Mouse (Mus musculus): ENCODE results near the gene Chchd6. TPM values are rescaled to one million over a fixed set of nuclear protein-coding genes. Genes with fewer than 3 reads are reported as not detected.
A peak's percentile ranks its signal among the peaks of the same experiment; 100 is the strongest.

Gene Chchd6
- 164 and 204 TPM in 2 replicates for polyA plus RNA-seq (2014; fragmentation: Nextera tagmentation; extraction: Ambion mirVana)

DNA sequence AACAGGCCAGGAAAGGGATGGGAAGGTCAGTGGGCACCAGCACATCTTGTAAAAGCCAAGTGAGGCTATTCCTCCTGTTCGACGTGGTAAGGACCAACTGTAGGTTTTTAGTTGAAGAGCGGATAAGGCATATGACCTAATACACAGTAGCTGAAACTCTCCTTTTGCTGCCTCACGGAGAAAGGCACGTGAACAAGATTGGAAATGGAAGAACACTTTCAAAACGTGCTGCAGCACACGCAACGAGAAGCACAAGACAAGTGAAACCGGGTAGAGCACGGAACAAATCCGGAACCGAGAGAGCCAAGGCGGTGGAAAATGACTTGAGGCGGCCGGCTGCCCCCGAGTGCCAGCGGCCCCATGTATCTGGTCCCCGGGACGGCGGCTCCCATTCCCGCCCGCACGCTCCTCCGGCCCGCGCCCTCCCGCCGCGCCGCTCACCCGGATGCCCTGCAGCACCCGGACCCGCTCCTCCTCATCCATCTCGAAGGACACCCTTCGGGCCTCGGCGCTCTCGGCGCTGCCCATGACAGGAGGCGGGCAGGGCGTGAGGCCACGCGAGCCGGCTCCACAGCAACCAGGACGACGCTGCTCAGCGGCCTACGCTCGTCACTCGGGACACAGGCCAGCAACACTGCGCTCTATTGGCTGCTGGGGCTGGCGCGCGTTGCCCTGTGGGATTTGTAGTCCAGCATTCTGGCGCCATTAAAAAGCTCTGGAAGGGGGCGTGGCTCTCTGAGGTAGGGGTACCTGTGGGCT, at the start of gene Chchd6:
TSS of gene Chchd6 (minus strand) at position 635 of the 759 bp plus-strand sequence.
- Histone ChIP-seq H3K27me3 (ENCODE audit: control insufficient read depth, insufficient read depth, low read length) (no peaks in the 10 kb centered on the region), H3K9me3 (ENCODE audit: control insufficient read depth, low read length) (peaks cover 4% of the 10 kb centered on the region; the same call in 1 of the 2 replicates), H3K27ac (replicated peaks; ENCODE audit: low read depth, low read length) (peak within 1 kb of the TSS; percentile 63), H3K4me3 (replicated peaks; ENCODE audit: low read depth, low read length) (peak within 1 kb of the TSS; percentile 78), H3K36me3 (ENCODE audit: control insufficient read depth, insufficient read depth, low read length) (no peaks in the 10 kb centered on the region), H3K9ac (replicated peaks; ENCODE audit: low read length) (peak within 1 kb of the TSS; percentile 77), H3K4me1 (ENCODE audit: control insufficient read depth, insufficient read depth, low read length) (peaks cover 6% of the 10 kb centered on the region; the same call in 1 of the 2 replicates), H3K4me2 (ENCODE audit: low read length) (peak within 1 kb of the TSS; percentile 67)
- ATAC-seq (ENCODE audit: low FRiP score, low TSS enrichment) (peak; percentile 100), DNase-seq (peak; percentile 98)
- under 1% methylated on average over 56 of the region's 56 CpGs for WGBS

DNA sequence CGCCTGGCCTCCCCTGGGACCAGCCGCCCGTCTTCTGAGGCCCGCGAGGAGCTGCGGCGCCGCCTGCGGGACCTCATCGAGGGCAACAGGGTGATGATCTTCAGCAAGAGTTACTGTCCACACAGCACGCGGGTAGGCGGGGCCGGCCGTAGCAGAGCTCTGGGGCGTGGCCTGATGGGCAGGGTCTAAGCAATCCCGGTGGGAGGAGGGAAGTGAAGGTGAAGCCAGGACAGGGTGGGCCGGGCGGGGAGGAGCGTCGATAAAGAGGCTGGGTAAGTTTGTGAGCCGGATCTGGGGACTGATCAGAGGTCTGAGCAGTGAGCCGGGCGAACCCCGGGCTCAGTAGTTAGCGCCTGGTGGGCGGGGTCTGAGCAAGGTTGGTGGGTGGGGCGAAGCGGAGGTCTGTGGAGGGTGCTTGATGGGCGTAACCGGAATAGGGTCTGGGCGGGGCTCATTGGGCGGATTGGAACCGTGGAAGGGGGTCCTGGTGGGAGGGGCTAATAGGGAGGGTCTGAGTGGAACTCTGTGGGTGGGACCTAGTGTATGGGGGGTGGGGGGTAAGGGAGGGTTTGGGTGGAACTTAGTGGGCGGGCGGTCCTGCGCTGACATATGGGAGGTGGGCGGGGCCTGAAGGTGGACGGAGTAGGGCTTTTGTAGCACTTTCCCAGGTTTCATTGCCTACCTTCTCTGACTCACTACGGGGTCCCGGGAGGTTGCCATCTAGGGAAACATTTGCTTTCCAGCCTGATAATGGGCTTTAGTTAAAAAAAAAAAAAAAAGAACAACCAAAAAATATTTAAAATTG, 49.0 kb upstream of the Chchd6 start:
- no peaks in the 10 kb centered on the region for H3K36me3 ChIP-seq (ENCODE audit: control insufficient read depth, insufficient read depth, low read length)
- no peaks in the 10 kb centered on the region for H3K4me1 ChIP-seq (ENCODE audit: control insufficient read depth, insufficient read depth, low read length)
- peak overlapping the region; percentile 73 for H3K4me3 ChIP-seq (replicated peaks; ENCODE audit: low read depth, low read length)
- H3K27me3 ChIP-seq (ENCODE audit: control insufficient read depth, insufficient read depth, low read length), result no peaks in the 10 kb centered on the region
- peak overlapping the region; percentile 86 for H3K27ac ChIP-seq (replicated peaks; ENCODE audit: low read depth, low read length)
- no peaks in the 10 kb centered on the region for H3K9me3 ChIP-seq (ENCODE audit: control insufficient read depth, low read length)
- H3K4me2 ChIP-seq (ENCODE audit: low read length), result peak overlapping the region; percentile 82
- under 1% methylated on average over 41 of the region's 41 CpGs for WGBS
- DNase-seq (peak; percentile 89), ATAC-seq (ENCODE audit: low FRiP score, low TSS enrichment) (peak; percentile 91)
- H3K9ac ChIP-seq (replicated peaks; ENCODE audit: low read length), result peak overlapping the region; percentile 68

DNA sequence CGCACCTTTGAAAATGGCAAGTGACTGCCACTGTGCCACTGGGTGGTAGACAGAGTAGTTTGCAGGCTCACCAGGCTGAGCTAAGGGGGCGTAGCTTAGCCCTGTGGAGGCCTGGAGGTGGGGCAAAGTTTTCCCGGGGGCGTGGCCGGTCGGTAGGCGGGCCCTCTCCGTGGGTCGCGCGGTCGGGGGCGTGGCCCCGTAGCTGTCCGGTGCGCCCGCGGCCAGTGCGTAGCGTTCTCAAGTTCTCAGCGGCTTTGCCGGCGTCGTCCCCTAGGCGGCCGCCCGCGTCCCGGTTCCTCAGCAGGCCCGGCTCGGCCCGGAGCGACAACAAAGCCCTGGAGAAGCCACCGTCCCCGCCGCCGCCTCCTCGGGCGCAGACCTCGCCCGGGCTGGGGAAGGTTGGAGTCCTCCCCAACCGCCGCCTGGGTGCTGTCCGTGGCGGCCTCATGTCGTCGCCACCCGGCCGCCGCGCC, 48.4 kb upstream of the Chchd6 start, which contains the start of gene Txnrd3:
TSS of gene Txnrd3 (plus strand) at position 191 of the 473 bp plus-strand sequence.
- peak within 1 kb of the TSS; percentile 68 for H3K9ac ChIP-seq (replicated peaks; ENCODE audit: low read length)
- WGBS, result under 1% methylated on average over 51 of the region's 51 CpGs
- peak; percentile 90 for ATAC-seq (ENCODE audit: low FRiP score, low TSS enrichment)

DNA sequence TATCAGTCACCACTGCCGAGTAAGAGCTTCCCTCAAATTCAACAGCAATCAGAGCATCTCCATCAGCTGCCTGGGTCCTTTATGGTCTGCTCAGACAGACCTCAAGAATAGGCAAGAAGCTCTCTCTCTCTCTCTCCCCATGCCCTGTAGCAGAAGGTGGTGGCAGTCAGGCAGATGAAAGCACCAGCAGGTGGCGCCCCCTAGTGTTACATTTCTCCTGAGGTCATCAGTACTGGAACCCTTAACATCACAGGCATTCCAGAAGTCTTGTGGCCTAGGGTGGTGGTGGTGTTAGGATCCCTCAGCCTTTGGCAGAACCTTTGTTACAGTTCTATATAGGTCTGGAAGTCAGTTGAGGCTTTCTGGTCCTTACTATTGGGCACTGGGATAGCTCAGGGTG, 43.6 kb upstream of the Chchd6 start:
- ATAC-seq (ENCODE audit: low FRiP score, low TSS enrichment), result no peak
- Histone ChIP-seq H3K27me3 (ENCODE audit: control insufficient read depth, insufficient read depth, low read length) (no peaks in the 10 kb centered on the region), H3K9me3 (ENCODE audit: control insufficient read depth, low read length) (no peaks in the 10 kb centered on the region), H3K4me2 (ENCODE audit: low read length) (no peak overlapping the region), H3K4me3 (replicated peaks; ENCODE audit: low read depth, low read length) (no peak overlapping the region), H3K36me3 (ENCODE audit: control insufficient read depth, insufficient read depth, low read length) (no peaks in the 10 kb centered on the region), H3K27ac (replicated peaks; ENCODE audit: low read depth, low read length) (no peak overlapping the region), H3K4me1 (ENCODE audit: control insufficient read depth, insufficient read depth, low read length) (no peaks in the 10 kb centered on the region), H3K9ac (replicated peaks; ENCODE audit: low read length) (no peak overlapping the region)
- peak; percentile 45 for DNase-seq
- 42% methylated on average over 2 of the region's 2 CpGs for WGBS

More for the DNA sequence above, 48.4 kb upstream of the Chchd6 start, which contains the start of gene Txnrd3:
- Histone ChIP-seq H3K9me3 (ENCODE audit: control insufficient read depth, low read length) (no peaks in the 10 kb centered on the region), H3K27me3 (ENCODE audit: control insufficient read depth, insufficient read depth, low read length) (no peaks in the 10 kb centered on the region), H3K4me1 (ENCODE audit: control insufficient read depth, insufficient read depth, low read length) (no peaks in the 10 kb centered on the region), H3K4me2 (ENCODE audit: low read length) (peak within 1 kb of the TSS; percentile 82), H3K27ac (replicated peaks; ENCODE audit: low read depth, low read length) (peak within 1 kb of the TSS; percentile 86), H3K36me3 (ENCODE audit: control insufficient read depth, insufficient read depth, low read length) (no peaks in the 10 kb centered on the region), H3K4me3 (replicated peaks; ENCODE audit: low read depth, low read length) (peak within 1 kb of the TSS; percentile 73)
- peak; percentile 90 for DNase-seq

DNA sequence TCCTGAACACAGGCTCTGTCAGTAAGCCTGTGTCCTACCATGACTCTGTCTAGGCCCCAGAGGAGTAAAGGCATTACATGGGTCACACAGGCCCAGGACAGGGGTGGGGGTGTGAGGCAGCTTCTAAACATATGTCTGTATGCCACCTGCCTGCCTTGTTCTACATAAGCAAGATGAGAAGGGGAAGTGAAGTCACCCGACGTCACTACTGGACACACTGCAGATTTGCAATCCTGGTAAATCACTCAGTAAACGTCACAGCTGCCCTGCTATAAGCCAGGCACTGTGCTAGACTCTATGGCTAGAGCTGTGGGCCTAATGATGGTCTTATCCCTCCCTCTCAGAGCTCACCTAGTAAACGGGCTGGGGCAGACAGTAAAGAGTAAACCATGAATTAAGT, 42.5 kb upstream of the Chchd6 start:
- H3K36me3 ChIP-seq (ENCODE audit: control insufficient read depth, insufficient read depth, low read length), result no peaks in the 10 kb centered on the region
- WGBS, result 80% methylated on average over 4 of the region's 4 CpGs
- no peaks in the 10 kb centered on the region for H3K4me1 ChIP-seq (ENCODE audit: control insufficient read depth, insufficient read depth, low read length)
- H3K4me2 ChIP-seq (ENCODE audit: low read length), result no peak overlapping the region
- no peak for DNase-seq
- no peak overlapping the region for H3K9ac ChIP-seq (replicated peaks; ENCODE audit: low read length)
- no peak overlapping the region for H3K27ac ChIP-seq (replicated peaks; ENCODE audit: low read depth, low read length)
- no peaks in the 10 kb centered on the region for H3K27me3 ChIP-seq (ENCODE audit: control insufficient read depth, insufficient read depth, low read length)
- H3K9me3 ChIP-seq (ENCODE audit: control insufficient read depth, low read length), result no peaks in the 10 kb centered on the region
- no peak overlapping the region for H3K4me3 ChIP-seq (replicated peaks; ENCODE audit: low read depth, low read length)
- ATAC-seq (ENCODE audit: low FRiP score, low TSS enrichment), result no peak

DNA sequence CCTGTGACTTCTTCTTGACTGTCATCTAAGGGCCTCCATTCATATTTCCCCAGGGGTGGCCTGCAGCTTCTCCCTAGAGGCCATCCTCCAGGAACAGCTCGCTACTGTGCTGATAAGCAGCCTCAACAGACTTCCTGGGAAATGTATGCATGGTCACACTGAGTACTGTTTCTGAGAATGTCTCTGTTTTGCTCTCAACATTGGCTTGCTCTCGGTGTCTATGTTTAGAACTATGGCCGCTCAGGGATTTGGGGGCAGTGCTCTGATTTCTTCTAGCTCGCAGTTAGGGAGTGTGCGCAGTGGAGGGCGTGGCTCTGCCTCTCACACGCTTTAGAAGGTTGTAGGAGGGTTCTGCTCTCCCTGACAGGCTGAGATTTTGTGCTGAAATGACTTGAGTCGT, 38.9 kb upstream of the Chchd6 start:
- H3K4me2 ChIP-seq (ENCODE audit: low read length), result no peak overlapping the region
- no peak overlapping the region for H3K4me3 ChIP-seq (replicated peaks; ENCODE audit: low read depth, low read length)
- H3K9ac ChIP-seq (replicated peaks; ENCODE audit: low read length), result no peak overlapping the region
- no peaks in the 10 kb centered on the region for H3K36me3 ChIP-seq (ENCODE audit: control insufficient read depth, insufficient read depth, low read length)
- no peaks in the 10 kb centered on the region for H3K9me3 ChIP-seq (ENCODE audit: control insufficient read depth, low read length)
- peaks cover 3% of the 10 kb centered on the region; the same call in 1 of the 2 replicates for H3K4me1 ChIP-seq (ENCODE audit: control insufficient read depth, insufficient read depth, low read length)
- WGBS, result 56% methylated on average over 8 of the region's 8 CpGs
- no peak overlapping the region for H3K27ac ChIP-seq (replicated peaks; ENCODE audit: low read depth, low read length)
- no peaks in the 10 kb centered on the region for H3K27me3 ChIP-seq (ENCODE audit: control insufficient read depth, insufficient read depth, low read length)
- no peak for ATAC-seq (ENCODE audit: low FRiP score, low TSS enrichment)
- DNase-seq, result no peak

DNA sequence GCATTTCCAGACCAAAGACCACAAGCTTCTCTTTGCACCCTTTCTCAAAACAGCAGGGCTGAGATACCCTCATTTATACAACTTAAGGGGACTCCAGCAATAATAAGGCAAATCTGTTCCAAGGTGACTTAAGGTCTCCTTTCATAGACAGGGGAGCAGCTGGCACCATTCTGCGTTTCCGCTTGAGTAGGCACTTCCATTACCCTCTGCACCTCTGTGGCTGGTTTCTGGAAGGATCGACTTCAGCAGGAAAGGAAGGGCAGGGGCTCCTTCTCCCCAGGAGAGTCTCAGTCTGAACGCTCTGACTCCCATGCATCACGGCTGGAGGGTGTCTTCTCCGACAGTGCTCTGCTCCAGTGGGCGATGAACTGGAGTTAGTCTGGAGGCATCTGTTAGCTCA, 37.7 kb upstream of the Chchd6 start:
- Histone ChIP-seq H3K9ac (replicated peaks; ENCODE audit: low read length) (no peak overlapping the region), H3K9me3 (ENCODE audit: control insufficient read depth, low read length) (no peaks in the 10 kb centered on the region), H3K4me1 (ENCODE audit: control insufficient read depth, insufficient read depth, low read length) (peaks cover 3% of the 10 kb centered on the region; the same call in 1 of the 2 replicates), H3K4me3 (replicated peaks; ENCODE audit: low read depth, low read length) (no peak overlapping the region), H3K27ac (replicated peaks; ENCODE audit: low read depth, low read length) (no peak overlapping the region), H3K4me2 (ENCODE audit: low read length) (no peak overlapping the region), H3K27me3 (ENCODE audit: control insufficient read depth, insufficient read depth, low read length) (no peaks in the 10 kb centered on the region), H3K36me3 (ENCODE audit: control insufficient read depth, insufficient read depth, low read length) (no peaks in the 10 kb centered on the region)
- DNase-seq (no peak), ATAC-seq (ENCODE audit: low FRiP score, low TSS enrichment) (no peak)
- WGBS, result 53% methylated on average over 7 of the region's 7 CpGs

DNA sequence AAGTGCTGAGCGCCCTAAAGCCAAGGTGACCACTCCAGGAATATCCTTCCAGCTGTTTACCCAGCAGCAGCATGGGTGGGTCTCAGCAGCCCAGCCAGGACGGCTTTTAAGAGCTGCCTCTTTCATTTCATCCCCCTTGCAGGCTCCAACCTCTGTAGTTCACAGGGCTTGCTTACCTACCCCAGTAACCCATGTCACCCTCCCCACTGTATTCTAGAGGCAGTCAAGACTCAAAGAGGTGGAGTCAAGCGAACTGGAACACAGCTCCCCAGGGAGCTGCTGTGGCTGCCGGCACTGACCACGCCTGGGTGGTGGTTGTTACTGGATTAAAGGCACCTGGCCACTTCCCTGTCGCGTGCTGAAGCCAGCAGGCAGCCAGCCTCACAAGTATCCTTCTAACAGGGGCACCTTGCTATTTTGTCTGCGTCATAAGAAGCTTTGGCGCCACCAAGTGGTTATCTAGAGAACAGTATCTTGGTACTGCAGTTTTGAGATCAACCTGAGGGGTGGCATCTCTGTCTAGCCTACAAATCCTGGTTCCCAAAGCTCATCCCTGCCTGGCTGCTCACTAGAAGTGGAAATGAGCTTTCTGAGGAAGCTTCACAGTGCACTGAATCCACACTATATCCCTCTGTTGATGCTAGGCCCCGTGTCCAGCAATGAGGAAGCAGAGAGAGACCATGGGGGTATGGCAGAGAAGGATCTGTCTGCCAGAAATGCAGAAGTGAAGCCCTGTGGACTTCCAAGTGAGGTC, 36.5 kb upstream of the Chchd6 start:
- Histone ChIP-seq H3K4me1 (ENCODE audit: control insufficient read depth, insufficient read depth, low read length) (peaks cover 3% of the 10 kb centered on the region; the same call in 1 of the 2 replicates), H3K9ac (replicated peaks; ENCODE audit: low read length) (no peak overlapping the region; the same call in 1 of the 2 replicates), H3K27ac (replicated peaks; ENCODE audit: low read depth, low read length) (no peak overlapping the region)

More for the DNA sequence above, 36.5 kb upstream of the Chchd6 start:
- DNase-seq, result peak; percentile 95
- Histone ChIP-seq H3K4me3 (replicated peaks; ENCODE audit: low read depth, low read length) (no peak overlapping the region), H3K27me3 (ENCODE audit: control insufficient read depth, insufficient read depth, low read length) (no peaks in the 10 kb centered on the region), H3K36me3 (ENCODE audit: control insufficient read depth, insufficient read depth, low read length) (no peaks in the 10 kb centered on the region), H3K4me2 (ENCODE audit: low read length) (peak overlapping the region; percentile 30; the same call in 1 of the 2 replicates), H3K9me3 (ENCODE audit: control insufficient read depth, low read length) (no peaks in the 10 kb centered on the region)
- WGBS, result 11% methylated on average over 10 of the region's 10 CpGs
- ATAC-seq (ENCODE audit: low FRiP score, low TSS enrichment), result peak; percentile 67
